Mouse (Mus musculus): ENCODE data around the gene Ppp1r14c.
A peak's percentile ranks its signal among the peaks of the same experiment; 100 is the strongest.
"Not testable (repeated sequence)": the region's sequence is repeated elsewhere in the genome, so short reads cannot be mapped to it uniquely, and the experiment has no call there.

The Ppp1r14c gene

GRCm38 (mm10) chr10:3476611-3477010 is 110.8 kb downstream of the Ppp1r14c start:
- no peak for DNase-seq

GRCm38 (mm10) chr10:3479772-3480171 is 113.9 kb downstream of the Ppp1r14c start:
- DNase-seq, result no peak

GRCm38 (mm10) chr10:3490052-3490451 is 124.2 kb downstream of the Ppp1r14c start:
- no peak for DNase-seq

- no peak for DNase-seq
Measured at GRCm38 (mm10) chr10:3496791-3497190, 130.9 kb downstream of the Ppp1r14c start.

- not testable (repeated sequence) for DNase-seq
Measured at GRCm38 (mm10) chr10:3500846-3501245, 135.0 kb downstream of the Ppp1r14c start.

DNA sequence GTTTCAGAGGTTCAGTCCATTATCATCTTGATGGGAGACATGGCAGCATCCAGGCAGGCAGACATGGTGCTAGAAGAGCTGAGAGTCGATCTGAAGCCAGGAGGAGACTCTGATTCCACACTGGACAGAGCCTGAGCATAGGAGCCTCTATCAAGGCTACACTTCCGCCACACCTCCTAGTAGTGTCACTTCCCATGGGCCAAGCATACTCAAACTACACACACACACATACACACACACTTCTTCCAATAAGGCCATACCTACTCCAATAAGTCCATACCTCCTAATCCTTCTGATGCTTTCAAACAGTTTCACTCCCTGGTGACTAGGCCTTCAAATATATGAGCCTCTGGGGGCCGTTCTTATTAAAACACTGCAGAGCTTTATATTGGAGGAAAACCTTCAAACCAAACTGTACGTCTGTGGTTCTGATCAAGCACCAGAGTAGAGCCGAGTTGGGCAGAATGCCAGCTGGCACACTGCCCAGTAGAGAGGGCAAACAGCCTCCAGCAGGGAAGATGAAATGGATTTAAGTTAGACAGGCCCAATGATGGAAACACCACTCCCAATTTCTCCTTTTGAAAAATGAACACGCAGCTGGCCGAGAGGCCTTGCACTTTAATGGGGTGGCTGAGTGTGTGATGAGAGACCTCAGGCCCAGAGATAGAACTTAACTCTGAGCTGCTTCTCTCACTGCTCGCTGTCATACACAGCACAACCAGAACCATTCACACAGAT is 141.8 kb downstream of the Ppp1r14c start:
- no peak for DNase-seq

GRCm38 (mm10) chr10:3508222-3508588 is 142.3 kb downstream of the Ppp1r14c start:
- no peak for DNase-seq

- DNase-seq, result no peak
Measured at GRCm38 (mm10) chr10:3508746-3509145, 142.9 kb downstream of the Ppp1r14c start.

DNA sequence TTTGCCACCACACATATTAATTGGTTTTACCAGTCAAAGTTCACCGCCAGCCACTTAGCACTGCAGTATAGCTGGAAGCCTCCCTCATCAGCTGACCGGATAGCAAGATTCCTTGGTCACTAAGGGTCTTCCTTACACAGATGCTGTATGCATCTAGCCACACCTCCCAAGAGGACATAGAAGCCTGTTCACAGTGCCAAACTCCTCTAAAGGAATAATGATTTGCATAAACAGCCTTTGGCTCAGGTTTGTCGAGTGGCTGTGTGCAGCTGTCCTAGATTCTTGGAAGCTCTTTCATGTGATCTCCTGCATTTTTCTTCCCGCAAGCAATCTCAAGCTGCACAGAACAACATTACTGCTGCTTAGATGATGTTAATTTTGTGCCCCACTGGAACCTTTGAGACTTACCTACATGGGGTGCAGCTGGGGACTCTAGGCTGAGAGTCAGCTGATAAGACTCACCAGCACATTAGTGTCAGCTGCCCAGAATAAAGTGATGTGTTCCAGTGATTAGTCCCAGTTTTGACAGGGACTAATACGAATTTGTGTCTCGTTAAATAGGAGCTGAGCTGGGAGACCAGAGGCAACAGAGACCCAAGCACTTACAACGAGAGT is 143.9 kb downstream of the Ppp1r14c start:
- no peak for DNase-seq

- no peak for DNase-seq
Measured at GRCm38 (mm10) chr10:3510486-3510885, 144.6 kb downstream of the Ppp1r14c start.

- DNase-seq, result no peak
Measured at GRCm38 (mm10) chr10:3511401-3511800, 145.5 kb downstream of the Ppp1r14c start.

- DNase-seq, result peak; percentile 67
Measured at GRCm38 (mm10) chr10:3512620-3513305, 146.9 kb downstream of the Ppp1r14c start.

DNA sequence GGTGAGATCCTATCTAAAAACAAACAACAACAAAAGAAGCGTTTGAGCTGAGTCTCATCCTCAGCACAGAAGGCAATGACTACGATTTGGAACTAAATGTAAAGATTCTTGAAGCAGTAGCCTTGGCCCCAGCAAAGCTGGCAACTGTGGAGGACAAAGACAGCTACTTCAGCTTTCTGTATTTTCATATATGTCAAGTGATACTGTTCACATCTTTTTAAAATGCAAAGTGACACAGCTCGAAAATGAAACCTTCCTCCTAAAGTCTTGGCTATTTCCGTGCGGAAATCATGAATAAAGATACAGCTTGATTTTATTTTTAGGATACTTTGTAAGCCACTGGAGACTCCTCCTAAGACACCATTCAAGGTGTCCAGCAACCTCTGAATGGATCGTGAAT is 148.1 kb downstream of the Ppp1r14c start:
- DNase-seq, result no peak
